Mouse (Mus musculus): ENCODE measurements around the gene Nkx3-2.

The Nkx3-2 gene

DNA sequence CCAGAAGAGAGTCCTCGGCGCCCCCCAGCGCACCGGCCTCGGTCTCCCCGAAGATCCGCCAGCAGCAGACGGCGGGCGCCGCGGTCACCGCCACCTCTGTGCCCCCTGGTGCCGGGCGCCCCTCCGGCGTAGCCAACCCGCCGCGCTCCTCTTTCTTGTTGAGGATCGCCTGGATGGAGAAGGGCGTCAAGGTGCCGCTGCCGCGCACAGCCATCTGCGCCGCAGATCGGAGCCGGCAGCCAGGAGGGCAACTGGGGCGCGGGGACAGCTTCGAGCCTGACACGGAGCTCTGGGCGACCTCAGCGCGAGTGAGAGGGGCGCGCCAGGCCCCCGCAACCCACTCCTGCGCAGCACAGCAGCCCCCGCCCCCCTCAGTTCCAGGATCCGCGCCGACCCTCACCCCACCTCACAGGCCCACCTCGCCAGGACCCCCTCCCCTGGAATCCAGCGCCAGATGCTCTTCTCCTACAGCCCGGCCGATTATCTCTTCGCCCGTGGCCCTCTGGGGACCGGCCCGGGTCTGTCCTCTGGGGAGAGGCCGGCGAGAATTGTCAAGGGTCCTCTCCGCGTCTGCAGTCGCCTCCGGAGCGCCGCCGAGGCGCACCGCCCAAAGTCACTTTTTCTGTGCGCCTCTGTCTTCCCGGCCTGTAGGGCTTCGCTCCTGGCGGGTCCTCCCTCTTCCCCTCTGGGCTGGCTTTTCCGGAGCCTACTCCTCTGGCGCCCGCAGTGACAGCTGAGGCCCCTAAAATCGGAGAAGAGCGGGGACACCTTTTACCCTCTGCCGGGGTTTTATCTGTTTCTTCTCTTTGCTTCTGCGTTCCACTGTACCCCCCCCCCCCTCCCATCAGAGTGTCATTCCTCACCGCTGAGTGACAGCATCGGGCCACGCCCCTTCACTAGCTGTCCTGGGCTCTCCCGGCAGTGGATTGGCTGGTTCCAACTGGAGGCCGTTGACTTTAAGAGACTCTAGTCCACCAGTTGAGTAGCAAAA is at the start of gene Nkx3-2:
Gene Nkx3-2 (minus strand): TSS at position 771 of the 991 bp plus-strand sequence.
- in situ Hi-C loops (cut with MseI, MboI): loop anchor here (10.0 kb wide), 1 partner anchor 639 kb away; no protein-coding TSS in a partner anchor

DNA sequence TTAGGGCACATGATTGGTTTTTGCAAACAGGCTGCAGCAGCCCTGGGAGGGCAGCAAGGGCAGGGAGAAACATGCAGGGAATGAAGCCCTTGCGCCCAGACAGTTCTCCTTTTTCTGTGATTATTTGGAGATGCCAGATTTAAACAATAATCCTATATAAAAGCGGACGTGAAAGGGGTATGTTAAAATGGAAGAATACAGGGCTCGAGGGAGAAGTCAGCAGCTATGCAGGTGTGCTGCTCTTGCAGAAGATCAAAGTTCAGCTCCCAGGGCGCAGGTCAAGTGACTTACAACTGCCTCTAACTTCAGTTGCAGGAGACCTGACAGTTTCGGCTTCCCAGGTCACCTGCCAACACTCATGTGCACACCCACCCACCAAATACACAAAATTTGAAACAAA is 48.2 kb upstream of the Nkx3-2 start:
- in situ Hi-C loops (cut with MseI, MboI): no loop called here

DNA sequence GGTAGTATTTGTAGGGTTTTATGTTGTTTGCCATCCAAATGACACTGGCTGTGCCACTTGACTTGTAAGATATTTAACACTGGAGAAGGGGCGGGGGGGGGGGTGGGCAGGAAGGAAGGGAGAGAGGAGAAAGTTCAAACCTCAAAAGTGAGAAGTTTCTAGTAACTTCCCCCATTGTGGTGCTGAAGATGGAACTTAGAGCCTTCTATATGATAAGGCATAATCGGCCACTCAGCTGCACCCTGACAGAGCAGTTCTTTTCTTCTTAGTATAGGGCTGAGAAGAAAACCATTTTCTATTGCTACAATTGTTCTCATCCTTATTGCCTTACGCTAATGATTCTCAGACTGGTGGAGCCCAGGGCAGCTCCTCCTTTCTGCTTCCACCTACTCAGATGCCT is 47.0 kb upstream of the Nkx3-2 start:
- in situ Hi-C loops (cut with MseI, MboI): no loop called here

DNA sequence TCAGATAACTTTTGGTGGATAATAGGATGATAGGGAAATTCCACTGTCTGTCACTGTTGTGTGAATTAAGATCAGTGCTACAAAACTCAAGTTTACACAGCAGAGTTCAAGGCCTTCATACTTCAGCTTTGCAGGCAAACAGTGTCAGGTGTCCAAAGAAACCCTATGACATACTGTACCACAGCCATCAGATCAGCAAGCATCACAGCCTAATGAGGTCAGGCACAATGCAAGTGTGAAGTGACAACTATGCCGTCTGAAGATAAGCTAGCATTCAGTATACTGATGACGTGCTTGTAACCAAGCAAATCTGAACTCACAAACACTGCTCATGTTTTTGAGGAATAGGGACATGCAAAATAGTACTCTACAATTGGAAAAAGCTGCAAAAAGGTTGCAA is 43.1 kb upstream of the Nkx3-2 start:
- in situ Hi-C loops (cut with MseI, MboI): no loop called here

DNA sequence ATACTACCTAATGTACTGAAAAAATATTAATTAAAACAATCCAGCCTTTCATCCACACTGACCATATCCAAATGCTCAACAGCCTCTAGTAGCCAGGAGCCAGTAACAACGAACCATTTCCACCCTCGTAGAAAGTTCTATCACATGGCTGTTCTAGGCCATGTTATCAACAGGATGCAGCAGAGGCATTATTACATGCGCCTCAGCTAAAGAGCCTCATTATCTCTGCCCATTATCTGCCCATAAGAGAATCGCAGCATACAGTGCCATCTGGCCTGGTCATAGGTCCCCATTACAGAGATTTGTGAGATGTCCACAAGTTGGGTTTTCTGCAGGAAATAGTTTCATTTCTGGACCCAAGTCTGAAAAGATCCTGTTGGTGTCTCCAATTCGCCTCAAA is 41.9 kb upstream of the Nkx3-2 start:
- in situ Hi-C loops (cut with MseI, MboI): no loop called here

DNA sequence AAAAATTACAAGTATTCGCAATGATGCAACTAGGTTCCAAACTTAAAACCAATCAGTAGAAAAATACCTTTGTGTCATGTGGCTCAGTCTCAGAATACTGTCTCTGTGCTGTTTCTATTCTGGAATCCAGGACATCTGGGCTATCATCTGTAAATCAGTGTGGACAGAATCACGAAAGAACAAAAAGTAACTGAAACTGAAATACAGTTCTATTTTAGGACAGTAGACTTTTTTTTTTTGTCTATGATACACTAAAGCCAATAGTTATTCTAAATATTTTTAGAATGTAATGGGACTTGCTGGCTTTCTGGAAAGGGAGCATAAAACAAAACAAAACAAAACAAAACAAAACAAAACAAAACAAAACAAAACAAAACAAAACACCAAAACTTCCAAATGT is 40.8 kb upstream of the Nkx3-2 start:
- in situ Hi-C loops (cut with MseI, MboI): no loop called here

DNA sequence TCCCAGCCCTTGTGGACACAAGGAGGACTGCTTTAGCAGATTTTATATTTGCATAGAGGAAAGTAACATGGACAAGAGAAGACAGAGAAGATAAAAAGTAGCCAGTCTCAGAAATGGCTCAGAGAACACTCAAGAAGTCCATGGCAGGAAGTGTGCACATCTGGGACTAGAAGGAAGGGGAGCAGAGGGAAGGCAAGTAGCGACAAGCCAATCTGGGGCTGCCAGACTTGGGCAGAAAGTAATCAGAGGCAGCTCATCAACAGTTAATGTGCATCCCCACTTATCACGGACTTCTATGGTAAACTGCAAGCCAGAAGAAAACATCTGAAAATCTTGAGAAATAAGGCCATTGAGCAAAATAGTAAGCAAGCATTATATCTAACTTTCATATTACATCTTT is 40.3 kb upstream of the Nkx3-2 start:
- in situ Hi-C loops (cut with MseI, MboI): no loop called here

DNA sequence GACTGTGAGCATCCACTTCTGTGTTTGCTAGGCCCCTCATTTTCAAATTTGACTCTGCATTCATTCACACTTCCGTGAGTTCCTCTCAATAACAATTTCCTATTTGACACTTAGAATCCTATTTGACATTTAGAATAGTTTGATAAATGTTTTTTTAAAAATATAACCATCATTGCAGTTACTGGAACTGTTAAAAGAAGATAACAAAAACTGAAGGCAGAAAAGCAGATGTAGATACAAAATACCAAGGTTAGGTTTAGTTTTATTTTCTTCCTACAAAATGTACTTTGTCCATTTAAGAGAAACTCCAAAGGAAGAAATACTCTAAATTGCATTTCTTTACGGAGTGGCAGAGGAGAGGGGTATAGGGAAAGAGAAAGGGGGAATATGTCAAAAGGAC is 37.3 kb upstream of the Nkx3-2 start:
- in situ Hi-C loops (cut with MseI, MboI): no loop called here

DNA sequence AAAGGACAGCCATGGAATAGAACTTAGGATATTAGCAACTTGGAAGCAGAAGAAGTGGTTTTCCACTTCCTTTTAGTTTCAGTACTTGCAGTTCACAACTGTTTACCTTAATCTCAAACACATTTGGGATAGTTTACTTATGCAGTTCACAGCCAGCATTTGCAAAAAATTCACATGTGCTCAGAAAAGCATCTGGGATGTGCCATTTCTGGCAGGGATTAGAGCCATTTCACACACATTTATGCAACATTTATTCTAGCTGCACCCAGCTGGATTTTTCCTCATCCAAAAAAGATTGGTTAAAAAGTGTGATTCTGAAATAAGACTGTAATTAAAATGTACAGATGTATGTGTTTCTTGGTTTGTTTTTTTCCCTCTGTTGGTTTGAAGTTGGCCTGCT is 30.1 kb upstream of the Nkx3-2 start:
- in situ Hi-C loops (cut with MseI, MboI): no loop called here

DNA sequence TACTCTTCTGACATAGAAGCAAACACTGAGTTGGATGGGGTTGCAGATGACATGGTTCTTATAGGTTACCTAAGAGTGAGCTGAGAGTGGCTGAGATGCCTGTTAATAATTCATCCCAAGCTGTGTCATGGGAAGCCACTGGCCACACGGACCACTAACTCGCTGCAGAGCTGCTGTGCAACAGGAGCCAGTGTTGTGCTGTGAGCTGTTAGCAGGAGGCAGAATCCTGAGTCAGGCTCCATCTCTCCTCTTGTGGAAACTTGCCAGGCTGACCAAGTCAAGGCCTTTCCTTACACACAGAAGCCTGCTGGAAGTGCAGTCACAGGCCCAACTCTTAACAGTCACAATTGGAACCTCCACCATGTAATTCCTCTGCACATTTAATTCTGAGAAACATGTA is 26.2 kb upstream of the Nkx3-2 start:
- in situ Hi-C loops (cut with MseI, MboI): no loop called here

DNA sequence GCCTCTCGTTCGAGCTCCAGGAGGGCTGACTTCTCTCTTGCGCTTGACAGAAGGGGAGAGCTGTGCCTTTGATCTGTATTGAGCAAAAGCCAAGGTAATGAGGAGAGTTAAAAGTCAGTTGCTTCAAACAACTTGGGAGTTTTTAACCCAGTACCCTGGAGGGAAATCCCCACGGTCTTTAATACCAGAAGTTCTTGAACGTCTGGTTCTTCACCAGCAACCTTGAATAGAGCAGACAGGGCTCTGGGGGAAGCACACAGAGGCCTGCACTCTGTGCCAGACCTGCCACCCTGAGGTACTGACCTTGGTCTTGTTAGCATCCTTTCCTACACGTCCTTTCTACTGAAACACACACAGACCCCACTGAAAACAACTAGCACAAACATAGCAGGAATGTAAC is 24.6 kb upstream of the Nkx3-2 start:
- in situ Hi-C loops (cut with MseI, MboI): no loop called here

DNA sequence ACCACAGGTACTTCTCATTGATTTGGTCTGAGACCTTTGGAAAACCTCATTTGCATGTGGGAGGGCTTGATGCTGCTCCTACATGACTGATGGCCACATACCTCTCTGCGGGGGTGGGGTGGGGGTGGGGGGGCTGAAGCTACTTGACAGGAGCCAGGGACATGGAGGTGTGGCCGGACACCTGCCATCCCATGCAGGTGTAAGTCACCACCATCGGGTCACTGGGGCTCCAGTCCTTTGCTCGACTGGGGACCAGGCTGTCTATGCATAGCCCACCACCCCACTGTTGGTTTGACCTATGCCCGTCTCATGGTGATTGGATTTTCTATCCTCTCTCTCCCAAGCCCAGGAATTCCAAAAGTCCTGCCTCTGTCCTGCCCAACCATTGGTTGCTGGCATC is 17.6 kb upstream of the Nkx3-2 start:
- in situ Hi-C loops (cut with MseI, MboI): no loop called here

DNA sequence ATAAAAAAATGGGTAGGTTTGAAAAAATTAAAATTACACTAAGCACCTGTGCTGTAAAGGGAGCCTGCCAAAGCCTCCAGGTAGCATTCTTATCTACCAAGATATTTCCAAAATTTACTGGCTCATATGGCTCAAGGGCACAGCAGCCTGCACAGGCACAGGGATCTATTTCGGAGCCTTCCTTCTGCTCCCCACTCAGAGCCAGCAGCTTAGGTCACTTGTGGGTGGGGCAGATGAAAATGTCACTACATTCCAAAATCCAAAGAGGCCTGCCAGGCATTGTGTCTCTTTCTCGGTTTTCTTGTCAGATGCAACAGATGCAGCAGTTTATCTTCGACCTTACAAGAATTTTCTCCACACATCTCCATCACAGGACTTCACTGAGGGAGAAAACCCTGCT is 15.7 kb upstream of the Nkx3-2 start:
- in situ Hi-C loops (cut with MseI, MboI): no loop called here

DNA sequence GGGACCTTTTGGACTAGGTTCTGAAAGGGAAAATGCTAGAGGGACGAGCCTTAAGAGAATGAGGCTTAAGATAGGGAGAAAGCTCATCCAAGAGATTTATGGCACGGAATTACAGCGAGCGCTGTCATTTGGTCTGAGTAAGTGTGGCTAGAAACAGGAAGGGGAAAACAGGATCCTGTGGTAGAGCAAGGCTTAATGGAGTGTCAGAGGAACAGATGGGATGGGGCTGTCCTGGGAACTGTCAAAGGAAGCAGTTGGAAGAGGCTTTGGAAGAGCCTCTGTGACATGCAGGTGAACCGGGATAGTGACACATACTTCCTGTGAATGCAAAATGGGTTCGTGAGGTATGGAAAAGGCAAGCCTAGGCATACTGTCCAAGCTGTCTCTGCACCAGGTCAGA is 11.4 kb upstream of the Nkx3-2 start:
- in situ Hi-C loops (cut with MseI, MboI): no loop called here

DNA sequence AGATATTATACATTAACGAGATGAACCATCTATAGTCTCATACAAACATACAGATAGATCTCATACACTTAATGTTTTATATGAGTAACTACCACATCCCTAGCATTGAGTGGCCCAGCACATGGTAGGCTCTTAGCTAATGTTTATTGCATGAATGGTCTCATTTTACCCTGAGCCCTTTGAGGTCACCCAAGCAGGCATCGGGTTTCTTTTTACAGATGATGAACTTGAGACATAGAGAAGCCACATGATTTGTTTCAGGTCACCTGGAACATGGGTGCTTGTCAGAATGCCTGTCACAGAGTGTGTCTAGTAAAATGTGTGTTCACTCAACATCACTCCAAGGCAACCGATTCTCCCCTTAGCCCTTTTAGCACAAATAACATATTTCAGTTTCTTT is 11.0 kb upstream of the Nkx3-2 start:
- in situ Hi-C loops (cut with MseI, MboI): no loop called here

DNA sequence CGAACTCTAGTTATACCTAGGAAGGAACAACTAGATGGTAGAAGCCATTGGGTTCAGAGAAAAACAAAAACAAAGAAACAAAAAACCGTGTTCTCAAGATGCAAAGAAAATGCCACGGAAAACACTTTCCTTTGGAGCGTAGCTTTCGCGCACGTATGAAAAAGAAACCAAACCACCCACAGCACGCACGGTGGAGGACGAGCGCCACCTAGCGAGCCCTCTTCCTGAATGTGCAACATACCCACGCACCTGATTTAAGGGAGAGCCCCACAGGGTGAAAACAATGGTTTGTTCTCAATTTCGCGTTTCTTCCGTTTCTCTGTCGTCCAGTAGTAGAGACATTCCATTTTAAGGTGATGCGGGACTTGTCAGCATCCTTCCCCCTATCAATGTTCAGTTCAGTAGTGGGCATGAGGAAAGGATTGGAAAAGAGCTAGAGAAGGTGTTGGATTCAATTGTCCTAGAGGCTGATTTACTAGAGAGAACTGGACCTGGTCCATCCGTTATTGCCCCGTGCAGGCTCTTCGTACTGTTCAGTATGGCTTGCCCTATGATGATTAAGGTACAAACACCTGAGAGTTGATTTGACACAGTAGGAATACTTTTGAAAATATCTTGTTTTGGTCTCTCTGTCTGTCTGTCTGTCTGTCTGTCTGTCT is 4.2 kb upstream of the Nkx3-2 start:
- in situ Hi-C loops (cut with MseI, MboI): loop anchor here (10.0 kb wide), 1 partner anchor 644 kb away; no protein-coding TSS in a partner anchor

DNA sequence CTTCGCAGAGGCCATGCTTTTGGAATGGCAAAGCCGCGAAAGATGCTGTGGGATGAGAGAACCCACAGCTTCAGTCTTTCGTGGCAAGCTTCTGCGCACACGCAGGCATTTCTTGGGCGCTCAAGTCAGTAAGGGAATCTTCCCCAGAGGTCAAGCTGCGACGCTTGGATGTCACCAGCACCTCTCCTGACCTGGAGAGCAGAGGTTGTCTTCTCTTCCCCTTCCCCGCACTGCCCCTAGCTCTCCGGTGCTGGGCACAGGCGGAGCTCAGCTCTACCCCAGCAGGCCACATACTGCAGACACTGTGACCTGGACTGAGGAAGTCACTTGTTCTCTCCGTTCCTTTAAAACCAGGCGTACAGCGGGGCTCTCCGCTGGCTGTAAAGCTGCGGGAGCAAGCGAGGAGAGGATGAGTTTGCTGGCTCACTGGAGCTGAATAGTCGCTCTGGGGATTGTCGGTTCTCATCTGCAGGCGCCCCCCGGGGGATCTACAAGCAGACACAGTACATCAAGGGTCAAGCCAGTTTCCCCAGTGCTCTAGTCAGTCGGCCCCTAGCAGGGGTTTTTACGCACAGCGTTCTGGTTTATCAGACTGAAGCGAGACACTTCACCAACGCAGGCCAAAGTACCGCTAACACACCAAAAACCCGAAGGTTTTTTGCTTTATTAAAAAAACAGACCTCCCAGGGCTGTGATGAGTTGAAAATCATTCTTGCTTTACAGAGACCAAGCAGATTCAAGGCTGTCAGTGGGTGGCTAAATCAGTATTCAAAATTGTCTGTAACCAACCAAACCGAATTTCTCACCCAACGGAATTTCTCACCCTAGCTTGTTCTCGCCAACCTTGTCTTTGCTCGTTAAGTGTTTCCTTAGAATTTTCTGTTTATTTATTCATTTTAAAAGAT is 3.2 kb upstream of the Nkx3-2 start:
- in situ Hi-C loops (cut with MseI, MboI): loop anchor here (10.0 kb wide), 1 partner anchor 643 kb away; no protein-coding TSS in a partner anchor

DNA sequence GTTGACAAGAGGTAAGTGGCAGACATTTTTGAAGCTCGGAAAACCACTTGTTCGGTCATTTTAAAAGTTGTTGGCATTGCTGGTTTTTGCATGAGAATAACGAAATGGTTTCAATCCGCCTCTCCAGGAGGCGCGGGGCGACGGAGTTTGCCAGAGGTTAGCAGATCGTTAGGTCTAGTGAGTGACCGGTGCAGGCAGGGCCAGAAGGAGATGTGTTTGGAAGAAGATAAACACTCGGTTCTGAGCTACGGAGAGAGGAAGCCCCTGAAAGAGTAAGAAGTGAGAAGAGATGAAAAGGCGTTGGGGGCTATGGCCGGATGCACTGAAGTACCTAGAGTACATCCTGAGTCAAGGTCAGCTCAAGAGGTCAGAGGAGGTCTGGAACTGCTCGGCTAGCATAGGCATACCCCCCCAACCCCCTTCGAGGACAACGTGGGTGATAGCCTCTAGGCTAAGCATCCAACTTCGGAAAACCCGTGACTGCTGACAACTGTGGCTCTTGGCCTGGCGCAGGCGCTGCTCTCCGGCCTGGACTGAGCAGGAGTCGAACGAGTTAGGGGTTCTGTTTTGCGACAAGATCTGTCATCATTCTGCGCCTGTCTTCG is 2.2 kb upstream of the Nkx3-2 start:
- in situ Hi-C loops (cut with MseI, MboI): loop anchor here (10.0 kb wide), 1 partner anchor 642 kb away; no protein-coding TSS in a partner anchor

DNA sequence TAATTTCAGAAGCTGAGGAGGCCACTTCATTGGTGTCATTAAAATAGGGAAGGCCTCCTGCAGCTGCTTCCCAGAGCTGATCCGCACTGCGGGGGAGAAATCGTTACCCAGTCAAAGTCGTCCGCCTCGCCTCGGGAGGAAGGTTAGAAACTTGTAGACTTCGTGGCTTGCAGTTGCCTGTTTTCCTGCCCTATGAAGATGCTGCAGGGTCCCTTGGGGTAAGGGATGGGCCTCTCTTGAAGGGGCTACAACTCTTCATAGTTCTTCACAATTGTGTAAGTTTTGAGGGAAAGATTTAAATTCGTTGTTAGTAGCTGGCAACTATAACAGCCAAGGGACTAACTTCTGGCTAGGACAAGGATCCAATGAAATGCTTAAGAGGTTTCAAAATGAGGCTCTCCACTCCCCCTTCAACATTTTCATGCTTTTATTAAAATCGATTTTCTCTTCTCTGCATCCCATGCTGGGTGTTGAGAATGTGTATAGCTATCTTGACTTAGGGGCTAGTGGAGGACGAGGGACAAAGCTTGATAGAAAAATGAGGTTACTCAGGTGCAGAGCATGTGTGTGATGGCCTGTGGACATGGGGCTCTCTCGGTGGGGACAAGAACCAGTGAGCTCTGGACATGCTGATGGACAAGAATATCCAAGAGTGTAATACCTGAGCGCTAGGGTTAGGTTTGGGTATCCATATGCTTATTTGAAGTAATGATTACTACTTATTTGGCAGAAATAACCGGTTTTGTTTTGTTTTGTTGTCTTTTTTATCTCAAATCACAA is 1.5 kb upstream of the Nkx3-2 start:
- in situ Hi-C loops (cut with MseI, MboI): loop anchor here (10.0 kb wide), 1 partner anchor 641 kb away; no protein-coding TSS in a partner anchor
